ENCODE assay signal across 8 mouse cellular contexts in genomic region chr2:3748714-3749503, GRCm38 (mm10).
A peak's percentile ranks its signal among the peaks of the same experiment; 100 is the strongest.
DNase-seq lines count a peak whose midpoint lies in the region; ATAC-seq and TF ChIP-seq lines count a peak whose summit lies in the region.
"Had no signal": no experiment of that assay in that cellular context is flagged by ENCODE, and none has a peak within 500 bp of the region (broad histone marks: within the 10 kb centered on the region; RNA-seq: fewer than 3 reads in every experiment).

No protein-coding gene starts in this region.

- TF ChIP-seq EP300 in liver, postnatal 0 days (IDR thresholded peaks at IDR 0.05; ENCODE audit: low read depth), result no peak

- H3K27me3 ChIP-seq in liver, adult 2 months (ENCODE audit: control insufficient read depth, insufficient read depth, low read length), result no peaks in the 10 kb centered on the region
- no peaks in the 10 kb centered on the region for H3K27me3 ChIP-seq in liver, postnatal 0 days (ENCODE audit: insufficient read depth, low read length)
- H3K27me3 ChIP-seq in embryonic facial prominence, embryonic 13.5 days, result no peaks in the 10 kb centered on the region
- no peaks in the 10 kb centered on the region for H3K27me3 ChIP-seq in kidney, postnatal 0 days (ENCODE audit: insufficient read depth, low read length)
- no peaks in the 10 kb centered on the region for H3K27me3 ChIP-seq in stomach, embryonic 14.5 days (ENCODE audit: control insufficient read depth, insufficient read depth, low read length)
- H3K27me3 ChIP-seq: neural tube, embryonic 12.5 days had no signal

- H3K79me2 ChIP-seq in liver, adult 2 months (ENCODE audit: control insufficient read depth, insufficient read depth, low read length), result peaks cover 35% of the 10 kb centered on the region; the same call in 1 of the 2 replicates

- peaks cover 18% of the 10 kb centered on the region for H3K4me1 ChIP-seq in liver, adult 2 months (ENCODE audit: control insufficient read depth, insufficient read depth, low read length)
- H3K4me1 ChIP-seq in liver, postnatal 0 days (ENCODE audit: insufficient read depth), result peaks cover 20% of the 10 kb centered on the region
- H3K4me1 ChIP-seq in embryonic facial prominence, embryonic 13.5 days, result peaks cover 37% of the 10 kb centered on the region
- H3K4me1 ChIP-seq in kidney, postnatal 0 days (replicated peaks; ENCODE audit: insufficient read depth, low read length), result peaks cover 32% of the 10 kb centered on the region
- peaks cover 47% of the 10 kb centered on the region for H3K4me1 ChIP-seq in stomach, embryonic 14.5 days (ENCODE audit: control insufficient read depth, insufficient read depth, low read length)

- TF ChIP-seq POLR2A in liver, adult 2 months (IDR thresholded peaks at IDR 0.05; ENCODE audit: extremely low read depth, insufficient read depth, low read length), result no peak

- no peaks in the 10 kb centered on the region for H3K36me3 ChIP-seq in liver, adult 2 months (ENCODE audit: control insufficient read depth, insufficient read depth, low read length)
- H3K36me3 ChIP-seq in liver, postnatal 0 days (replicated peaks; ENCODE audit: insufficient read depth, low read length), result 0 out of 2 replicates have a peak, but pooled peaks cover 5% of the 10 kb centered on the region
- no peaks in the 10 kb centered on the region for H3K36me3 ChIP-seq in embryonic facial prominence, embryonic 13.5 days
- H3K36me3 ChIP-seq in kidney, postnatal 0 days (ENCODE audit: insufficient read depth, low read length), result no peaks in the 10 kb centered on the region
- no peaks in the 10 kb centered on the region for H3K36me3 ChIP-seq in stomach, embryonic 14.5 days (ENCODE audit: control insufficient read depth, insufficient read depth, low read length)
- H3K36me3 ChIP-seq: neural tube, embryonic 12.5 days had no signal

- no peak for ATAC-seq in liver, postnatal 0 days
- ATAC-seq in embryonic facial prominence, embryonic 13.5 days (ENCODE audit: insufficient number of reproducible peaks, insufficient read depth, low FRiP score, low TSS enrichment, low read depth), result 0 out of 2 replicates have a peak, but pooled peaks have one; percentile 57
- ATAC-seq in kidney, postnatal 0 days (replicated peaks; ENCODE audit: low FRiP score, low read depth), result peak; percentile 62; the same call in 1 of the 2 replicates
- peak; percentile 59 for ATAC-seq in stomach, embryonic 14.5 days (ENCODE audit: insufficient number of reproducible peaks, insufficient read depth, low FRiP score, low read depth)

- TF ChIP-seq CTCF in liver, adult 2 months (IDR thresholded peaks at IDR 0.05; ENCODE audit: low read depth, low read length), result no peak
- TF ChIP-seq CTCF in liver, postnatal 0 days (IDR thresholded peaks at IDR 0.05; ENCODE audit: low read depth), result no peak
- TF ChIP-seq CTCF in kidney, postnatal 0 days (IDR thresholded peaks at IDR 0.05; ENCODE audit: low read depth), result no peak

- no peak overlapping the region for H3K9ac ChIP-seq in liver, adult 2 months (ENCODE audit: low read depth, low read length)
- H3K9ac ChIP-seq in liver, postnatal 0 days (replicated peaks), result no peak overlapping the region
- H3K9ac ChIP-seq in embryonic facial prominence, embryonic 13.5 days, result no peak overlapping the region
- no peak overlapping the region for H3K9ac ChIP-seq in kidney, postnatal 0 days (ENCODE audit: low read depth, low read length)
- H3K9ac ChIP-seq in stomach, embryonic 14.5 days (replicated peaks; ENCODE audit: low read depth, low read length), result no peak overlapping the region
- H3K9ac ChIP-seq: neural tube, embryonic 12.5 days had no signal

- WGBS in liver, adult 2 months, result 46% methylated on average over 12 of the region's 12 CpGs
- WGBS in liver, postnatal 0 days (ENCODE audit: insufficient replicate concordance), result 70% methylated on average over 12 of the region's 12 CpGs
- 43% methylated on average over 12 of the region's 12 CpGs for WGBS in embryonic facial prominence, embryonic 13.5 days
- WGBS in kidney, postnatal 0 days, result 53% methylated on average over 12 of the region's 12 CpGs
- WGBS in stomach, embryonic 14.5 days, result 55% methylated on average over 12 of the region's 12 CpGs

- H3K27ac ChIP-seq in liver, adult 2 months (replicated peaks; ENCODE audit: insufficient read depth, low read depth, low read length), result peak overlapping the region; percentile 54
- H3K27ac ChIP-seq in liver, postnatal 0 days (ENCODE audit: low read depth), result no peak overlapping the region
- peak overlapping the region; percentile 57; the same call in 1 of the 2 replicates for H3K27ac ChIP-seq in embryonic facial prominence, embryonic 13.5 days
- peak overlapping the region; percentile 27 for H3K27ac ChIP-seq in kidney, postnatal 0 days
- peak overlapping the region; percentile 46; the same call in 1 of the 2 replicates for H3K27ac ChIP-seq in stomach, embryonic 14.5 days (ENCODE audit: low read length)
- H3K27ac ChIP-seq: neural tube, embryonic 12.5 days had no signal

- no peaks in the 10 kb centered on the region for H3K9me3 ChIP-seq in liver, postnatal 0 days (ENCODE audit: low read length)
- H3K9me3 ChIP-seq in embryonic facial prominence, embryonic 13.5 days, result no peaks in the 10 kb centered on the region
- no peaks in the 10 kb centered on the region for H3K9me3 ChIP-seq in kidney, postnatal 0 days (replicated peaks; ENCODE audit: low read length)
- no peaks in the 10 kb centered on the region for H3K9me3 ChIP-seq in stomach, embryonic 14.5 days (ENCODE audit: control insufficient read depth, low read depth, low read length)
- H3K9me3 ChIP-seq: neural tube, embryonic 12.5 days had no signal

- peak; percentile 89 for DNase-seq in liver, adult 2 months (ENCODE audit: extremely low read depth, low read depth, low spot score)
- DNase-seq in liver, postnatal 0 days, result no peak
- DNase-seq in kidney, postnatal 0 days (ENCODE audit: low spot score), result no peak
- no peak for DNase-seq in right cerebral cortex, adult 18-20 months
- DNase-seq in layer of hippocampus, postnatal 14 days (ENCODE audit: low spot score in 2 of 2), result no peak

- no peak overlapping the region for H3K4me3 ChIP-seq in liver, adult 2 months (ENCODE audit: insufficient read depth, low read depth, low read length)
- no peak overlapping the region for H3K4me3 ChIP-seq in liver, postnatal 0 days (ENCODE audit: low read depth, low read length)
- no peak overlapping the region for H3K4me3 ChIP-seq in embryonic facial prominence, embryonic 13.5 days
- H3K4me3 ChIP-seq in kidney, postnatal 0 days (replicated peaks; ENCODE audit: low read depth, low read length), result no peak overlapping the region
- H3K4me3 ChIP-seq in stomach, embryonic 14.5 days (ENCODE audit: low read depth, low read length), result no peak overlapping the region
- H3K4me3 ChIP-seq: neural tube, embryonic 12.5 days had no signal

- H3K4me2 ChIP-seq in liver, postnatal 0 days (ENCODE audit: low read depth, low read length), result no peak overlapping the region
- H3K4me2 ChIP-seq in embryonic facial prominence, embryonic 13.5 days, result no peak overlapping the region
- H3K4me2 ChIP-seq in kidney, postnatal 0 days (ENCODE audit: low read length), result no peak overlapping the region
- no peak overlapping the region; the same call in 1 of the 2 replicates for H3K4me2 ChIP-seq in stomach, embryonic 14.5 days (replicated peaks; ENCODE audit: low read depth, low read length)
- H3K4me2 ChIP-seq: neural tube, embryonic 12.5 days had no signal
